In genomic region chr7:19003902-19004630, GRCm38 (mm10) we compare ENCODE assay signal across 8 mouse cellular contexts. TPM values are rescaled to one million over a fixed set of nuclear protein-coding genes. Genes with fewer than 3 reads are reported as not detected.
A peak's percentile ranks its signal among the peaks of the same experiment; 100 is the strongest.
DNase-seq lines count a peak whose midpoint lies in the region; ATAC-seq and TF ChIP-seq lines count a peak whose summit lies in the region.

Irf2bp1 (plus strand) TSS chr7:19004044.

- no peak for TF ChIP-seq CTCF in bone marrow macrophage, adult 2 months (IDR thresholded peaks at IDR 0.05; ENCODE audit: low read depth, low read length)
- TF ChIP-seq CTCF in embryonic fibroblast, embryonic 13.5 days (IDR thresholded peaks at IDR 0.05; ENCODE audit: borderline replicate concordance, insufficient read depth, low read length) = no peak

- H3K36me3 ChIP-seq in kidney, embryonic 14.5 days (ENCODE audit: control insufficient read depth, insufficient read depth, low read length) = peaks cover 24% of the 10 kb centered on the region
- peaks cover 28% of the 10 kb centered on the region for H3K36me3 ChIP-seq in limb, embryonic 15.5 days

- peak within 1 kb of the TSS; percentile 98 for H3K4me2 ChIP-seq in kidney, embryonic 14.5 days (replicated peaks; ENCODE audit: low read depth, low read length)
- H3K4me2 ChIP-seq in limb, embryonic 15.5 days = peak within 1 kb of the TSS; percentile 97

- H3K27ac ChIP-seq in bone marrow macrophage, adult 2 months (ENCODE audit: insufficient read depth, low read depth, low read length) = peak within 1 kb of the TSS; percentile 83
- peak within 1 kb of the TSS; percentile 92 for H3K27ac ChIP-seq in embryonic fibroblast, embryonic 13.5 days (ENCODE audit: insufficient read depth, low read length)
- peak within 1 kb of the TSS; percentile 96 for H3K27ac ChIP-seq in kidney, embryonic 14.5 days (ENCODE audit: low read depth, low read length)
- H3K27ac ChIP-seq in limb, embryonic 15.5 days = peak within 1 kb of the TSS; percentile 98

- no peaks in the 10 kb centered on the region for H3K9me3 ChIP-seq in kidney, embryonic 14.5 days (ENCODE audit: control insufficient read depth, low read length)
- H3K9me3 ChIP-seq in limb, embryonic 15.5 days = no peaks in the 10 kb centered on the region

- H3K4me1 ChIP-seq in bone marrow macrophage, adult 2 months (ENCODE audit: control insufficient read depth, insufficient read depth, low read length) = peaks cover 10% of the 10 kb centered on the region
- peaks cover 5% of the 10 kb centered on the region; the same call in 1 of the 2 replicates for H3K4me1 ChIP-seq in embryonic fibroblast, embryonic 13.5 days (ENCODE audit: control insufficient read depth, insufficient read depth, low read length)
- peaks cover 46% of the 10 kb centered on the region for H3K4me1 ChIP-seq in kidney, embryonic 14.5 days (ENCODE audit: control insufficient read depth, insufficient read depth, low read length)
- H3K4me1 ChIP-seq in limb, embryonic 15.5 days = peaks cover 61% of the 10 kb centered on the region

- ATAC-seq in kidney, embryonic 14.5 days (ENCODE audit: low FRiP score, low TSS enrichment) = peak; percentile 26
- ATAC-seq in limb, embryonic 15.5 days (ENCODE audit: insufficient number of reproducible peaks, low FRiP score, low TSS enrichment, low read depth) = peak; percentile 68

- 1% methylated on average over 77 of the region's 90 CpGs for WGBS in kidney, embryonic 14.5 days
- under 1% methylated on average over 79 of the region's 90 CpGs for WGBS in limb, embryonic 15.5 days

- DNase-seq in A20 (ENCODE audit: low read depth, low spot score) = peak; percentile 95
- peak; percentile 95 for DNase-seq in heart, adult 9 months (ENCODE audit: low spot score in 2 of 2)
- DNase-seq in monocyte, adult 2 months (ENCODE audit: low read depth in 1 of 2, low spot score in 2 of 2) = peak; percentile 76 to 84
- DNase-seq in spleen, postnatal 36 days (ENCODE audit: low spot score in 2 of 2) = peak; percentile 92 to 94

- peak within 1 kb of the TSS; percentile 86 for H3K4me3 ChIP-seq in bone marrow macrophage, adult 2 months (ENCODE audit: insufficient read depth, low read length)
- H3K4me3 ChIP-seq in embryonic fibroblast, embryonic 13.5 days (ENCODE audit: insufficient read depth, low read length) = peak within 1 kb of the TSS; percentile 70
- H3K4me3 ChIP-seq in kidney, embryonic 14.5 days (ENCODE audit: low read length) = peak within 1 kb of the TSS; percentile 90
- H3K4me3 ChIP-seq in limb, embryonic 15.5 days = peak within 1 kb of the TSS; percentile 82

- H3K9ac ChIP-seq in kidney, embryonic 14.5 days (ENCODE audit: low read depth, low read length) = peak within 1 kb of the TSS; percentile 93
- peak within 1 kb of the TSS; percentile 91 for H3K9ac ChIP-seq in limb, embryonic 15.5 days

- no peak for TF ChIP-seq POLR2A in bone marrow macrophage, adult 2 months (IDR thresholded peaks at IDR 0.05; ENCODE audit: borderline replicate concordance, low read depth, low read length)
- peak; percentile 48 for TF ChIP-seq POLR2A in embryonic fibroblast, embryonic 13.5 days (IDR thresholded peaks at IDR 0.05; ENCODE audit: low read depth, low read length)

- no peaks in the 10 kb centered on the region for H3K27me3 ChIP-seq in kidney, embryonic 14.5 days (ENCODE audit: control insufficient read depth, insufficient read depth, low read length)
- H3K27me3 ChIP-seq in limb, embryonic 15.5 days = no peaks in the 10 kb centered on the region

RNA-seq across cellular contexts. Expression of gene Irf2bp1, which starts in this region (rescaled TPM):
- polyA plus RNA-seq in bone marrow macrophage, adult 2 months (2012; ENCODE audit: insufficient read depth, insufficient read length, missing spikeins) = 16.4 and 17.5 TPM in 2 replicates
- 13.2 and 15.6 TPM in 2 replicates for polyA plus RNA-seq in embryonic fibroblast, embryonic 13.5 days (2011; ENCODE audit: insufficient read length, low read depth, missing spikeins)
- 28.6 and 30.3 TPM in 2 replicates for polyA plus RNA-seq in kidney, embryonic 14.5 days (2014; fragmentation: Nextera tagmentation; extraction: Ambion mirVana)
- 24.0 and 26.1 TPM in 2 replicates for polyA plus RNA-seq in limb, embryonic 15.5 days (2015; fragmentation: Nextera tagmentation; extraction: Ambion mirVana)

Comparison
In these comparisons a context has a peak if more than half of its experiments do, and no peak if none do; other contexts are left out.
1. Peak in every context shown above with its lines: DNase-seq, ATAC-seq, H3K4me3 ChIP-seq and H3K27ac ChIP-seq.